Mouse (Mus musculus) layer of hippocampus, postnatal 10 days (tissue): Measurements from ENCODE around the gene Ube2j2. TPM values are rescaled to one million over a fixed set of nuclear protein-coding genes. Genes with fewer than 3 reads are reported as not detected.

Experiments used
- microRNA-seq, 2 experiments: library from miRNA; unstranded; fragments of <30 nt; microRNA quantifications; one replicate each; pipeline ENCODE4 v1.2.0; 2021
- total RNA-seq, 2 experiments: library from RNA; stranded (reverse); gene quantifications; 2 replicates each; pipeline ENCODE4 v1.2.3; 2021

Ube2j2 gene
- total RNA-seq, 2 experiments from 2014 or later = 93.3 to 97.5 TPM

Small RNA genes within 50 kb of the gene (microRNA-seq; reads per million reads assigned to microRNA genes)
- gene Gm22991 = 0 reads per million in 2 experiments

Other genes starting within 250 kb of the Ube2j2 start
- gene Fndc10, start 249.5 kb upstream of the Ube2j2 start, total RNA-seq = 10 to 100 TPM; 21.9 to 22.3 TPM
- gene Ssu72, start 239.0 kb upstream of the Ube2j2 start, total RNA-seq = 10 to 100 TPM; 77.2 to 81.7 TPM
- 10 to 100 TPM; 44.8 to 45.2 TPM for gene Tmem240, start 209.0 kb upstream of the Ube2j2 start, total RNA-seq
- 10 to 100 TPM; 68.7 to 71.4 TPM for gene Atad3a, start 182.7 kb upstream of the Ube2j2 start, total RNA-seq
- gene Vwa1, start 169.1 kb upstream of the Ube2j2 start, total RNA-seq = 10 to 100 TPM; 16.3 to 18.2 TPM
- 1 to 10 TPM; 3.5 to 4.5 TPM for gene Tmem88b, start 158.0 kb upstream of the Ube2j2 start, total RNA-seq
- not detected for gene Ankrd65, start 153.4 kb upstream of the Ube2j2 start, total RNA-seq
- 100 to 1,000 TPM; 109 to 114 TPM for gene Mrpl20, start 141.0 kb upstream of the Ube2j2 start, total RNA-seq
- 10 to 100 TPM; 75.5 to 83.2 TPM for gene Ccnl2, start 131.3 kb upstream of the Ube2j2 start, total RNA-seq
- 10 to 100 TPM; 66.7 to 77.0 TPM for gene Aurkaip1, start 112.6 kb upstream of the Ube2j2 start, total RNA-seq
- 10 to 100 TPM; 14.1 to 16.0 TPM for gene Mxra8, start 104.2 kb upstream of the Ube2j2 start, total RNA-seq
- gene Dvl1, start 96.4 kb upstream of the Ube2j2 start, total RNA-seq = 10 to 100 TPM; 69.5 to 82.8 TPM
- gene Tas1r3, start 80.5 kb upstream of the Ube2j2 start, total RNA-seq = under 1 TPM; 0.27 to 0.30 TPM
- gene Cptp, start 74.4 kb upstream of the Ube2j2 start, total RNA-seq = 10 to 100 TPM; 28.1 to 32.2 TPM
- 10 to 100 TPM; 35.9 to 41.0 TPM for gene Ints11, start 74.3 kb upstream of the Ube2j2 start, total RNA-seq
- gene Pusl1, start 52.0 kb upstream of the Ube2j2 start, total RNA-seq = 10 to 100 TPM; 68.1 to 77.0 TPM
- gene Acap3, start 52.0 kb upstream of the Ube2j2 start, total RNA-seq = 100 to 1,000 TPM; 145 to 162 TPM
- 10 to 100 TPM; 25.9 to 29.7 TPM for gene C1qtnf12, start 18.5 kb downstream of the Ube2j2 start, total RNA-seq
- gene B3galt6, start 48.8 kb downstream of the Ube2j2 start, total RNA-seq = 10 to 100 TPM; 10.6 to 11.6 TPM
- 100 to 1,000 TPM; 128 to 136 TPM for gene Sdf4, start 49.0 kb downstream of the Ube2j2 start, total RNA-seq
- 1 to 10 TPM; 1.2 to 2.2 TPM for gene Tnfrsf4, start 70.0 kb downstream of the Ube2j2 start, total RNA-seq
- gene Tnfrsf18, start 82.3 kb downstream of the Ube2j2 start, total RNA-seq = not detected
- under 1 TPM; 0.13 to 0.16 TPM for gene Ttll10, start 115.6 kb downstream of the Ube2j2 start, total RNA-seq
- gene 9430015G10Rik, start 166.2 kb downstream of the Ube2j2 start, total RNA-seq = 10 to 100 TPM; 22.6 to 28.9 TPM
- under 1 TPM; 0.43 to 0.47 TPM for gene Rnf223, start 186.7 kb downstream of the Ube2j2 start, total RNA-seq